ENCODE assay signal across 17 mouse cellular contexts in genomic region chr13:59392828-59393227, GRCm38 (mm10).
DNase-seq lines count a peak whose midpoint lies in the region; TF ChIP-seq lines count a peak whose summit lies in the region.
"Had no signal": no experiment of that assay in that cellular context is flagged by ENCODE, and none has a peak within 500 bp of the region (broad histone marks: within the 10 kb centered on the region; RNA-seq: fewer than 3 reads in every experiment).

No protein-coding gene starts in this region.

- TF ChIP-seq POLR2A in myocyte (IDR thresholded peaks at IDR 0.05; ENCODE audit: insufficient read length, low read depth): no peak

- peak overlapping the region; percentile 45 for H3K4me2 ChIP-seq in myocyte (ENCODE audit: low read depth)
- H3K4me2 ChIP-seq: forebrain, embryonic 13.5 days; heart, embryonic 12.5 days; heart, embryonic 15.5 days; hindbrain, embryonic 13.5 days had no signal

- intact Hi-C loops in left cerebral cortex, postnatal 25 days (cut with DNase I): loop anchor here (2.0 to 10.0 kb wide), 3 partner anchors 248 to 586 kb away; partner anchors contain the start of gene Ntrk2

- DNase-seq in left cerebral cortex, postnatal 25 days (ENCODE audit: low spot score in 2 of 2): peak; percentile 31 to 39
- DNase-seq in left cerebral cortex, adult 8-10 months (ENCODE audit: low spot score in 2 of 2): no peak
- no peak for DNase-seq in adrenal gland, postnatal 4 days (ENCODE audit: low spot score in 2 of 2)
- DNase-seq in adrenal gland, adult (ENCODE audit: inconsistent age in 2 of 2, low spot score in 1 of 2): no peak
- DNase-seq: cerebellum, adult 11-12 months; cerebellum, adult 8-10 months; cerebellum, postnatal 36 days; heart, adult 11 months had no signal

- TF ChIP-seq CTCF in C2C12 (IDR thresholded peaks at IDR 0.05; ENCODE audit: control insufficient read depth, insufficient read depth, insufficient read length): no peak

- no peaks in the 10 kb centered on the region for H3K79me3 ChIP-seq in C2C12 (ENCODE audit: low read depth)

- H3K79me2 ChIP-seq in C2C12 (ENCODE audit: control insufficient read depth, insufficient read depth) (no peaks in the 10 kb centered on the region), myocyte (ENCODE audit: control insufficient read depth, insufficient read depth) (no peaks in the 10 kb centered on the region)

- H3ac ChIP-seq in C2C12 (ENCODE audit: control insufficient read depth, insufficient read length, low read depth) (no peak overlapping the region), myocyte (ENCODE audit: control insufficient read depth, insufficient read length) (no peak overlapping the region)

- no peaks in the 10 kb centered on the region for H3K36me3 ChIP-seq in C2C12 (ENCODE audit: control insufficient read depth, insufficient read depth)
- no peaks in the 10 kb centered on the region for H3K36me3 ChIP-seq in myocyte (ENCODE audit: control insufficient read depth, insufficient read depth)
- H3K36me3 ChIP-seq: forebrain, embryonic 10.5 days; G1E; heart, embryonic 12.5 days; heart, embryonic 15.5 days; hindbrain, embryonic 10.5 days; hindbrain, embryonic 13.5 days had no signal

- H3K27me3 ChIP-seq in C2C12 (ENCODE audit: control insufficient read depth, insufficient read depth, insufficient read length): no peaks in the 10 kb centered on the region
- H3K27me3 ChIP-seq in myocyte (ENCODE audit: control insufficient read depth, insufficient read depth, insufficient read length): no peaks in the 10 kb centered on the region
- H3K27me3 ChIP-seq: forebrain, embryonic 13.5 days; heart, embryonic 12.5 days; heart, embryonic 15.5 days; hindbrain, embryonic 13.5 days had no signal

- H3K4me3 ChIP-seq in C2C12 (ENCODE audit: insufficient read depth, poor library complexity, severe bottlenecking): no peak overlapping the region
- no peak overlapping the region for H3K4me3 ChIP-seq in myocyte
- H3K4me3 ChIP-seq: forebrain, embryonic 10.5 days; forebrain, embryonic 13.5 days; heart, embryonic 12.5 days; heart, embryonic 15.5 days; hindbrain, embryonic 10.5 days; hindbrain, embryonic 13.5 days had no signal

TF ChIP-seq in C2C12, 6 proteins besides CTCF, POLR2A, EP300 and RAD21:
- TF ChIP-seq MYOD1 (IDR thresholded peaks at IDR 0.05; ENCODE audit: control insufficient read depth, insufficient read length, low read depth): peak; percentile 95
- TF ChIP-seq USF1 (IDR thresholded peaks at IDR 0.05; ENCODE audit: low read depth): no peak
- peak; percentile 3 for TF ChIP-seq FOSL1 (IDR thresholded peaks at IDR 0.05; ENCODE audit: insufficient read depth, low read length, poor library complexity, severe bottlenecking)

TF ChIP-seq in myocyte, 11 proteins besides CTCF, POLR2A, EP300 and RAD21:
- TF ChIP-seq TCF12 (IDR thresholded peaks at IDR 0.05; ENCODE audit: insufficient read depth, poor library complexity, severe bottlenecking) (no peak), MYOD1 (IDR thresholded peaks at IDR 0.05; ENCODE audit: control insufficient read depth in 1 of 3, insufficient read length in 2 of 3, low read depth in 2 of 3) (peak in 2 of 3 experiments; percentile 45 to 68)

Comparison
In these comparisons a context has a peak if more than half of its experiments do, and no peak if none do; other contexts are left out.
1. DNase-seq: peak in left cerebral cortex, postnatal 25 days (2 of 2); none in left cerebral cortex, adult 8-10 months (0 of 2), adrenal gland, postnatal 4 days (0 of 2) and adrenal gland, adult (0 of 2).